Mouse (Mus musculus): ENCODE results near the gene Hinfp. TPM values are rescaled to one million over a fixed set of nuclear protein-coding genes. Genes with fewer than 3 reads are reported as not detected.
"Not testable (repeated sequence)": the region's sequence is repeated elsewhere in the genome, so short reads cannot be mapped to it uniquely, and the experiment has no call there.

Gene Hinfp
- polyA plus RNA-seq, 1 experiment from 2014 or later, result 27.2 TPM

GRCm38 (mm10) chr9:44314257-44314547 is 8.7 kb upstream of the Hinfp start:
- no peak for ATAC-seq (ENCODE audit: low FRiP score, low TSS enrichment)
- peaks cover 49% of the 10 kb centered on the region for H3K36me3 ChIP-seq (ENCODE audit: insufficient read depth, low read length)
- H3K27ac ChIP-seq (ENCODE audit: low read length), result no peak overlapping the region
- H3K4me2 ChIP-seq (replicated peaks; ENCODE audit: low read depth, low read length), result no peak overlapping the region
- whole genome bisulfite sequencing, result 82% methylated on average over 4 of the region's 4 CpGs
- no peaks in the 10 kb centered on the region for H3K27me3 ChIP-seq (ENCODE audit: insufficient read depth, low read length)
- no peak overlapping the region for H3K4me3 ChIP-seq (ENCODE audit: low read length)
- peaks cover 28% of the 10 kb centered on the region for H3K4me1 ChIP-seq (ENCODE audit: insufficient read depth, low read length)
- H3K9ac ChIP-seq (replicated peaks; ENCODE audit: low read length), result no peak overlapping the region
- no peaks in the 10 kb centered on the region for H3K9me3 ChIP-seq (ENCODE audit: low read length)

- H3K36me3 ChIP-seq (ENCODE audit: insufficient read depth, low read length), result peaks cover 49% of the 10 kb centered on the region
- 83% methylated on average over 19 of the region's 19 CpGs for WGBS
- ATAC-seq (ENCODE audit: low FRiP score, low TSS enrichment), result no peak
Observed at GRCm38 (mm10) chr9:44313476-44314256, 8.2 kb upstream of the Hinfp start.

GRCm38 (mm10) chr9:44311136-44312134 is 6.0 kb upstream of the Hinfp start:
- Histone ChIP-seq H3K36me3 (ENCODE audit: insufficient read depth, low read length) (peaks cover 44% of the 10 kb centered on the region), H3K9ac (replicated peaks; ENCODE audit: low read length) (peak overlapping the region; percentile 3), H3K4me3 (ENCODE audit: low read length) (no peak overlapping the region; the same call in 1 of the 2 replicates), H3K27ac (ENCODE audit: low read length) (peak overlapping the region; percentile 63), H3K9me3 (ENCODE audit: low read length) (no peaks in the 10 kb centered on the region), H3K27me3 (ENCODE audit: insufficient read depth, low read length) (no peaks in the 10 kb centered on the region), H3K4me1 (ENCODE audit: insufficient read depth, low read length) (peaks cover 9% of the 10 kb centered on the region; the same call in 1 of the 2 replicates), H3K4me2 (replicated peaks; ENCODE audit: low read depth, low read length) (peak overlapping the region; percentile 30)
- WGBS, result 17% methylated on average over 27 of the region's 27 CpGs
- ATAC-seq (ENCODE audit: low FRiP score, low TSS enrichment), result peak; percentile 72; the same call in 1 of the 2 replicates

More at GRCm38 (mm10) chr9:44313476-44314256, 8.2 kb upstream of the Hinfp start:
- H3K27ac ChIP-seq (ENCODE audit: low read length), result no peak overlapping the region
- H3K27me3 ChIP-seq (ENCODE audit: insufficient read depth, low read length), result no peaks in the 10 kb centered on the region
- no peaks in the 10 kb centered on the region for H3K9me3 ChIP-seq (ENCODE audit: low read length)
- H3K4me3 ChIP-seq (ENCODE audit: low read length), result no peak overlapping the region
- no peak overlapping the region for H3K4me2 ChIP-seq (replicated peaks; ENCODE audit: low read depth, low read length)
- H3K4me1 ChIP-seq (ENCODE audit: insufficient read depth, low read length), result peaks cover 23% of the 10 kb centered on the region
- H3K9ac ChIP-seq (replicated peaks; ENCODE audit: low read length), result no peak overlapping the region

GRCm38 (mm10) chr9:44310750-44311135 is 5.3 kb upstream of the Hinfp start:
- ATAC-seq (ENCODE audit: low FRiP score, low TSS enrichment), result no peak
- H3K27me3 ChIP-seq (ENCODE audit: insufficient read depth, low read length), result no peaks in the 10 kb centered on the region
- 47% methylated on average over 10 of the region's 10 CpGs for WGBS
- peak overlapping the region; percentile 63 for H3K27ac ChIP-seq (ENCODE audit: low read length)
- peaks cover 9% of the 10 kb centered on the region; the same call in 1 of the 2 replicates for H3K4me1 ChIP-seq (ENCODE audit: insufficient read depth, low read length)
- H3K36me3 ChIP-seq (ENCODE audit: insufficient read depth, low read length), result peaks cover 37% of the 10 kb centered on the region
- peak overlapping the region; percentile 3; the same call in 1 of the 2 replicates for H3K9ac ChIP-seq (replicated peaks; ENCODE audit: low read length)
- H3K9me3 ChIP-seq (ENCODE audit: low read length), result no peaks in the 10 kb centered on the region
- H3K4me2 ChIP-seq (replicated peaks; ENCODE audit: low read depth, low read length), result peak overlapping the region; percentile 30; the same call in 1 of the 2 replicates
- H3K4me3 ChIP-seq (ENCODE audit: low read length), result no peak overlapping the region

GRCm38 (mm10) chr9:44309756-44310155 is 4.3 kb upstream of the Hinfp start:
- H3K4me3 ChIP-seq (ENCODE audit: low read length), result no peak overlapping the region
- H3K9ac ChIP-seq (replicated peaks; ENCODE audit: low read length), result no peak overlapping the region
- no peak overlapping the region for H3K27ac ChIP-seq (ENCODE audit: low read length)
- WGBS, result 64% methylated on average over 3 of the region's 3 CpGs
- no peaks in the 10 kb centered on the region for H3K27me3 ChIP-seq (ENCODE audit: insufficient read depth, low read length)
- H3K4me1 ChIP-seq (ENCODE audit: insufficient read depth, low read length), result peaks cover 9% of the 10 kb centered on the region
- H3K36me3 ChIP-seq (ENCODE audit: insufficient read depth, low read length), result peaks cover 28% of the 10 kb centered on the region
- no peak for ATAC-seq (ENCODE audit: low FRiP score, low TSS enrichment)
- H3K4me2 ChIP-seq (replicated peaks; ENCODE audit: low read depth, low read length), result no peak overlapping the region
- H3K9me3 ChIP-seq (ENCODE audit: low read length), result no peaks in the 10 kb centered on the region

GRCm38 (mm10) chr9:44307248-44307647 is 1.8 kb upstream of the Hinfp start:
- H3K9ac ChIP-seq (replicated peaks; ENCODE audit: low read length), result no peak overlapping the region
- H3K9me3 ChIP-seq (ENCODE audit: low read length), result no peaks in the 10 kb centered on the region
- ATAC-seq (ENCODE audit: low FRiP score, low TSS enrichment), result no peak
- H3K4me3 ChIP-seq (ENCODE audit: low read length), result no peak overlapping the region
- WGBS, result 51% methylated on average over 2 of the region's 2 CpGs
- peaks cover 9% of the 10 kb centered on the region for H3K36me3 ChIP-seq (ENCODE audit: insufficient read depth, low read length)
- H3K4me2 ChIP-seq (replicated peaks; ENCODE audit: low read depth, low read length), result no peak overlapping the region
- H3K27me3 ChIP-seq (ENCODE audit: insufficient read depth, low read length), result no peaks in the 10 kb centered on the region
- no peak overlapping the region for H3K27ac ChIP-seq (ENCODE audit: low read length)
- H3K4me1 ChIP-seq (ENCODE audit: insufficient read depth, low read length), result peaks cover 19% of the 10 kb centered on the region

GRCm38 (mm10) chr9:44306532-44306931 is 1.1 kb upstream of the Hinfp start:
- Histone ChIP-seq H3K9ac (replicated peaks; ENCODE audit: low read length) (no peak overlapping the region), H3K27ac (ENCODE audit: low read length) (no peak overlapping the region), H3K27me3 (ENCODE audit: insufficient read depth, low read length) (no peaks in the 10 kb centered on the region), H3K9me3 (ENCODE audit: low read length) (no peaks in the 10 kb centered on the region), H3K4me2 (replicated peaks; ENCODE audit: low read depth, low read length) (no peak overlapping the region), H3K36me3 (ENCODE audit: insufficient read depth, low read length) (peaks cover 16% of the 10 kb centered on the region), H3K4me1 (ENCODE audit: insufficient read depth, low read length) (peaks cover 19% of the 10 kb centered on the region), H3K4me3 (ENCODE audit: low read length) (no peak overlapping the region)
- no peak for ATAC-seq (ENCODE audit: low FRiP score, low TSS enrichment)
- WGBS, result 85% methylated on average over 6 of the region's 6 CpGs

- H3K4me2 ChIP-seq (replicated peaks; ENCODE audit: low read depth, low read length); H3K4me3 ChIP-seq (ENCODE audit: low read length); H3K9me3 ChIP-seq (ENCODE audit: low read length); H3K27ac ChIP-seq (ENCODE audit: low read length); H3K9ac ChIP-seq (replicated peaks; ENCODE audit: low read length); H3K27me3 ChIP-seq (ENCODE audit: insufficient read depth, low read length); ATAC-seq (ENCODE audit: low FRiP score, low TSS enrichment); H3K4me1 ChIP-seq (ENCODE audit: insufficient read depth, low read length): not testable (repeated sequence)
- peaks cover 61% of the 10 kb centered on the region for H3K36me3 ChIP-seq (ENCODE audit: insufficient read depth, low read length)
- WGBS, result 90% methylated on average over 3 of the region's 3 CpGs
Observed at GRCm38 (mm10) chr9:44300001-44300400, 5.5 kb downstream of the Hinfp start.

- ATAC-seq (ENCODE audit: low FRiP score, low TSS enrichment), result no peak
- Histone ChIP-seq H3K4me3 (ENCODE audit: low read length) (no peak overlapping the region), H3K36me3 (ENCODE audit: insufficient read depth, low read length) (peaks cover 45% of the 10 kb centered on the region), H3K9ac (replicated peaks; ENCODE audit: low read length) (no peak overlapping the region), H3K27me3 (ENCODE audit: insufficient read depth, low read length) (peaks cover 5% of the 10 kb centered on the region; the same call in 1 of the 2 replicates), H3K27ac (ENCODE audit: low read length) (no peak overlapping the region), H3K4me1 (ENCODE audit: insufficient read depth, low read length) (peaks cover 16% of the 10 kb centered on the region), H3K9me3 (ENCODE audit: low read length) (no peaks in the 10 kb centered on the region), H3K4me2 (replicated peaks; ENCODE audit: low read depth, low read length) (no peak overlapping the region)
- 74% methylated on average over 3 of the region's 3 CpGs for WGBS
Observed at GRCm38 (mm10) chr9:44292490-44292889, 13.0 kb downstream of the Hinfp start.
